Mouse (Mus musculus) kidney, embryonic 15.5 days (tissue): ENCODE measurements around the gene Khdc3. TPM values are rescaled to one million over a fixed set of nuclear protein-coding genes. Genes with fewer than 3 reads are reported as not detected.

Experiments used
- polyA plus RNA-seq: library from polyadenylated mRNA; unstranded; fragments of >200 nt; fragmentation: Nextera tagmentation; extraction: Ambion mirVana; gene quantifications from 2 replicates; pipeline ENCODE4 v1.2.1, GENCODE M21; 2015

Khdc3 gene
- polyA plus RNA-seq, 1 experiment from 2014 or later, result not detected

Other genes starting within 250 kb of the Khdc3 start
- gene Pygo1, start 176.2 kb upstream of the Khdc3 start, polyA plus RNA-seq, result 5.4 TPM in 2 replicates
- gene Dyx1c1, start 143.1 kb upstream of the Khdc3 start, polyA plus RNA-seq, result 1.9 and 2.8 TPM in 2 replicates
- gene Gm44503, start 143.0 kb upstream of the Khdc3 start, polyA plus RNA-seq, result not detected in 2 replicates
- gene Ccpg1os, start 116.5 kb upstream of the Khdc3 start, polyA plus RNA-seq, result 20.6 and 22.8 TPM in 2 replicates
- 34.7 and 36.6 TPM in 2 replicates for gene Ccpg1, start 116.4 kb upstream of the Khdc3 start, polyA plus RNA-seq
- gene Pigb, start 61.5 kb upstream of the Khdc3 start, polyA plus RNA-seq, result 16.2 and 16.3 TPM in 2 replicates
- gene Rab27a, start 57.0 kb upstream of the Khdc3 start, polyA plus RNA-seq, result 5.2 and 7.1 TPM in 2 replicates
- gene Gm20509, start 634 bp downstream of the Khdc3 start, polyA plus RNA-seq, result not detected in 2 replicates
- 119 and 126 TPM in 2 replicates for gene Rsl24d1, start 11.6 kb downstream of the Khdc3 start, polyA plus RNA-seq